Mouse (Mus musculus) left cerebral cortex, adult 2 months (tissue): ENCODE data around the gene Olfr56. TPM values are rescaled to one million over a fixed set of nuclear protein-coding genes. Genes with fewer than 3 reads are reported as not detected.
"Not testable (repeated sequence)": the region's sequence is repeated elsewhere in the genome, so short reads cannot be mapped to it uniquely, and the experiment has no call there.

Source experiments
- DNase-seq, 2 experiments: peaks; one replicate each; pipeline ENCODE4 v3.0.0; 2021 to 2022; ENCODE audit warnings: low spot score in 2 of 2, mixed read lengths in 1 of 2; ENCODE audit errors: extremely low spot score in 1 of 2
- H3K27ac ChIP-seq: fragments of 200-600 bp; 2 replicates; pipeline ENCODE4 v1.8.1; 2022
- H3K4me3 ChIP-seq: fragments of 200-600 bp; 2 replicates; pipeline ENCODE4 v1.8.1; 2022
- CTCF ChIP-seq: fragments of 200-600 bp; IDR thresholded peaks from 2 replicates; pipeline ENCODE4 v1.8.1; 2022; ENCODE audit warnings: antibody characterized with exemption, mild to moderate bottlenecking, moderate library complexity
- intact Hi-C: fragments of 180-260 bp; cut with DNase I; formaldehyde crosslinking; loops from one replicate; pipeline ENCODE4 v1.15.1; 2025
- total RNA-seq, 2 experiments: library from RNA; stranded (reverse); gene quantifications; 2 replicates each; pipeline ENCODE4 v1.2.3; 2021

Olfr56 gene
- total RNA-seq, 2 experiments from 2014 or later, result not detected

GRCm38 (mm10) chr11:49006785-49007184 is 28.1 kb downstream of the Olfr56 start:
- intact Hi-C loops, DNase-seq, H3K4me3 ChIP-seq, H3K27ac ChIP-seq: not testable (repeated sequence)

GRCm38 (mm10) chr11:49012074-49012473 is 33.4 kb downstream of the Olfr56 start:
- H3K27ac ChIP-seq, intact Hi-C loops, H3K4me3 ChIP-seq, DNase-seq: not testable (repeated sequence)

- H3K27ac ChIP-seq, DNase-seq, H3K4me3 ChIP-seq, intact Hi-C loops: not testable (repeated sequence)
Measured at GRCm38 (mm10) chr11:49050064-49050463, 71.4 kb downstream of the Olfr56 start.

GRCm38 (mm10) chr11:49051093-49051891 is 72.6 kb downstream of the Olfr56 start, which contains the start of gene 9930111J21Rik2:
TSS of gene 9930111J21Rik2 (minus strand) at chr11:49051242.
- H3K4me3 ChIP-seq, H3K27ac ChIP-seq, intact Hi-C loops, DNase-seq: not testable (repeated sequence)

GRCm38 (mm10) chr11:49051894-49052293 is 73.2 kb downstream of the Olfr56 start:
- not testable (repeated sequence) for H3K27ac ChIP-seq

GRCm38 (mm10) chr11:49060061-49060460 is 81.4 kb downstream of the Olfr56 start:
- DNase-seq, intact Hi-C loops: not testable (repeated sequence)

More at GRCm38 (mm10) chr11:49051894-49052293, 73.2 kb downstream of the Olfr56 start:
- DNase-seq, H3K4me3 ChIP-seq, intact Hi-C loops: not testable (repeated sequence)

GRCm38 (mm10) chr11:49061865-49062264 is 83.2 kb downstream of the Olfr56 start:
- H3K4me3 ChIP-seq, DNase-seq, intact Hi-C loops, H3K27ac ChIP-seq: not testable (repeated sequence)

More at GRCm38 (mm10) chr11:49060061-49060460, 81.4 kb downstream of the Olfr56 start:
- H3K27ac ChIP-seq, H3K4me3 ChIP-seq: not testable (repeated sequence)

GRCm38 (mm10) chr11:49063713-49064469 is 85.2 kb downstream of the Olfr56 start, which contains the start of gene Tgtp2:
TSS of gene Tgtp2 (minus strand) at chr11:49064206.
- H3K4me3 ChIP-seq, H3K27ac ChIP-seq, intact Hi-C loops, DNase-seq: not testable (repeated sequence)

- intact Hi-C loops, result no loop called here
- TF ChIP-seq CTCF, result no peak
- Histone ChIP-seq H3K4me3 (no peak overlapping the region), H3K27ac (no peak overlapping the region)
- DNase-seq, result no peak
Measured at GRCm38 (mm10) chr11:49068358-49068757, 89.7 kb downstream of the Olfr56 start.

GRCm38 (mm10) chr11:49076001-49076757 is 97.5 kb downstream of the Olfr56 start, which contains the start of gene Ifi47:
TSS of gene Ifi47 (plus strand) at chr11:49076587.
- intact Hi-C loops, DNase-seq, H3K4me3 ChIP-seq: not testable (repeated sequence)
- peak within 1 kb of the TSS; percentile 36 for H3K27ac ChIP-seq

- no peak for TF ChIP-seq CTCF
- no peak overlapping the region for H3K4me3 ChIP-seq
- no peak overlapping the region; the same call in 1 of the 2 replicates for H3K27ac ChIP-seq
- no peak for DNase-seq
- intact Hi-C loops, result no loop called here
Measured at GRCm38 (mm10) chr11:49077012-49077411, 98.3 kb downstream of the Olfr56 start.
